Mouse (Mus musculus) thymus, postnatal 25 days (tissue): ENCODE data around the gene Med13l.
A peak's percentile ranks its signal among the peaks of the same experiment; 100 is the strongest.

ENCODE experiments used
- DNase-seq: peaks from one replicate; pipeline ENCODE4 v3.0.0; 2022

The Med13l gene

GRCm38 (mm10) chr5:118665023-118665422 lies 104.5 kb downstream of the Med13l start:
- no peak for DNase-seq

- no peak for DNase-seq
Measured at GRCm38 (mm10) chr5:118666437-118667207, 106.1 kb downstream of the Med13l start.

GRCm38 (mm10) chr5:118667863-118668262 lies 107.4 kb downstream of the Med13l start:
- DNase-seq: no peak

GRCm38 (mm10) chr5:118668931-118669330 lies 108.5 kb downstream of the Med13l start:
- no peak for DNase-seq

- no peak for DNase-seq
Measured at GRCm38 (mm10) chr5:118672111-118672510, 111.6 kb downstream of the Med13l start.

- DNase-seq: no peak
Measured at GRCm38 (mm10) chr5:118673859-118674258, 113.4 kb downstream of the Med13l start.

- DNase-seq: no peak
Measured at GRCm38 (mm10) chr5:118674321-118674720, 113.8 kb downstream of the Med13l start.

- DNase-seq: no peak
Measured at GRCm38 (mm10) chr5:118675697-118676096, 115.2 kb downstream of the Med13l start.

- DNase-seq: peak; percentile 64
Measured at GRCm38 (mm10) chr5:118676151-118676918, 115.9 kb downstream of the Med13l start.

GRCm38 (mm10) chr5:118679283-118679835 lies 118.9 kb downstream of the Med13l start:
- DNase-seq: no peak

GRCm38 (mm10) chr5:118680853-118681252 lies 120.4 kb downstream of the Med13l start:
- DNase-seq: no peak

GRCm38 (mm10) chr5:118682007-118682406 lies 121.5 kb downstream of the Med13l start:
- no peak for DNase-seq

- no peak for DNase-seq
Measured at GRCm38 (mm10) chr5:118685145-118685544, 124.7 kb downstream of the Med13l start.

GRCm38 (mm10) chr5:118686021-118686420 lies 125.5 kb downstream of the Med13l start:
- no peak for DNase-seq

- DNase-seq: no peak
Measured at GRCm38 (mm10) chr5:118688886-118689835, 128.7 kb downstream of the Med13l start.

GRCm38 (mm10) chr5:118691025-118691709 lies 130.7 kb downstream of the Med13l start:
- DNase-seq: no peak

GRCm38 (mm10) chr5:118691710-118692040 lies 131.2 kb downstream of the Med13l start:
- DNase-seq: no peak

GRCm38 (mm10) chr5:118693996-118694395 lies 133.5 kb downstream of the Med13l start:
- DNase-seq: no peak

- DNase-seq: no peak
Measured at GRCm38 (mm10) chr5:118697073-118697472, 136.6 kb downstream of the Med13l start.

GRCm38 (mm10) chr5:118700978-118701377 lies 140.5 kb downstream of the Med13l start:
- DNase-seq: no peak

GRCm38 (mm10) chr5:118702674-118703073 lies 142.2 kb downstream of the Med13l start:
- DNase-seq: no peak

GRCm38 (mm10) chr5:118704148-118704547 lies 143.7 kb downstream of the Med13l start:
- DNase-seq: peak; percentile 59
